Mouse (Mus musculus) erythroblast, embryonic 14.5 days (primary cell): ENCODE data around the gene Cdh23.

Experiments
- GATA1 ChIP-seq: IDR thresholded peaks from 2 replicates; pipeline ENCODE4 v1.6.1; 2012; ENCODE audit warnings: low read length, inconsistent platforms, mixed read lengths
- TAL1 ChIP-seq: IDR thresholded peaks from 3 replicates; pipeline ENCODE4 v1.6.1; 2012; ENCODE audit warnings: low read length, inconsistent platforms, mixed read lengths

DNA sequence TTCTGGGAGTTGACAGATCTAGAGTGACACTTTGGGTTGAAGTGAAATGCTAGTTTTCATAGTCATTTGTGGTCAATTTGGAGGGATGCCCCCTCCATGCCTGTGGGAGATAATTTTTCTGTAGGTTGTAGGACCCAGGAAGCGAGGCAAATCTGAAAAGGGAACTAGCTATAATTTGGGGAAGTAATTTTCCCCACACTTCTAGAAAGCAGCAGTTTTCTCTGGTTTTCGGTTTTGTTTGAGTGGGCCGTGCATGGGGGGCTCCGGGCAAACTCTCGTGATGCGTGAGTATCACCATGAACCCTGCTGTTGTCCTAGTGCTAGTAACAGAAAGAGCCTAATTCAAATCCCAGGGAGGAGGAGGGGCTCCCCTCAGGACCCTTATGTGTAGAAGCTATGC is 412.0 kb downstream of the Cdh23 start:
- no peak for TF ChIP-seq GATA1
- no peak for TF ChIP-seq TAL1
